Comparison of ENCODE assay signal across 11 mouse cellular contexts in genomic region chr3:57293925-57294324, GRCm38 (mm10). TPM values are rescaled to one million over a fixed set of nuclear protein-coding genes. Genes with fewer than 3 reads are reported as not detected.
DNase-seq lines count a peak whose midpoint lies in the region; ATAC-seq and TF ChIP-seq lines count a peak whose summit lies in the region.
"Had no signal": no experiment of that assay in that cellular context is flagged by ENCODE, and none has a peak within 500 bp of the region (broad histone marks: within the 10 kb centered on the region; RNA-seq: fewer than 3 reads in every experiment).

No protein-coding gene starts in this region.

- TF ChIP-seq CTCF in hindbrain, postnatal 0 days (IDR thresholded peaks at IDR 0.05; ENCODE audit: low read depth), result no peak

- no peaks in the 10 kb centered on the region for H3K4me1 ChIP-seq in hindbrain, postnatal 0 days (ENCODE audit: insufficient read depth, low read length)
- H3K4me1 ChIP-seq in hindbrain, embryonic 16.5 days (ENCODE audit: control insufficient read depth, insufficient read depth, low read depth, low read length), result no peaks in the 10 kb centered on the region
- H3K4me1 ChIP-seq in lung, embryonic 16.5 days (replicated peaks; ENCODE audit: control insufficient read depth, insufficient read depth, low read length), result peaks cover 6% of the 10 kb centered on the region
- H3K4me1 ChIP-seq in heart, embryonic 16.5 days (ENCODE audit: control insufficient read depth, insufficient read depth, low read length), result peaks cover 7% of the 10 kb centered on the region; the same call in 1 of the 2 replicates
- peaks cover 11% of the 10 kb centered on the region; the same call in 1 of the 2 replicates for H3K4me1 ChIP-seq in stomach, embryonic 15.5 days
- peaks cover 6% of the 10 kb centered on the region for H3K4me1 ChIP-seq in forebrain, embryonic 16.5 days (replicated peaks; ENCODE audit: control insufficient read depth, insufficient read depth, low read length)
- H3K4me1 ChIP-seq: liver, embryonic 13.5 days had no signal

- no peaks in the 10 kb centered on the region for H3K27me3 ChIP-seq in hindbrain, postnatal 0 days (ENCODE audit: insufficient read depth, low read length)
- H3K27me3 ChIP-seq in hindbrain, embryonic 16.5 days (replicated peaks; ENCODE audit: control insufficient read depth, insufficient read depth, low read length), result no peaks in the 10 kb centered on the region
- no peaks in the 10 kb centered on the region for H3K27me3 ChIP-seq in lung, embryonic 16.5 days (ENCODE audit: control insufficient read depth, insufficient read depth, low read depth, low read length)
- H3K27me3 ChIP-seq in heart, embryonic 16.5 days (ENCODE audit: control insufficient read depth, insufficient read depth, low read length), result no peaks in the 10 kb centered on the region
- H3K27me3 ChIP-seq in stomach, embryonic 15.5 days (replicated peaks), result no peaks in the 10 kb centered on the region
- no peaks in the 10 kb centered on the region for H3K27me3 ChIP-seq in forebrain, embryonic 16.5 days (replicated peaks; ENCODE audit: control insufficient read depth, insufficient read depth, low read length)
- H3K27me3 ChIP-seq: CH12.LX; liver, embryonic 13.5 days had no signal

- H3K27ac ChIP-seq in hindbrain, postnatal 0 days, result no peak overlapping the region
- H3K27ac ChIP-seq in hindbrain, embryonic 16.5 days (ENCODE audit: low read depth, low read length), result no peak overlapping the region
- peak overlapping the region; percentile 49; the same call in 1 of the 2 replicates for H3K27ac ChIP-seq in lung, embryonic 16.5 days (ENCODE audit: low read length)
- peak overlapping the region; percentile 79 for H3K27ac ChIP-seq in heart, embryonic 16.5 days (ENCODE audit: low read length)
- peak overlapping the region; percentile 77; the same call in 1 of the 2 replicates for H3K27ac ChIP-seq in stomach, embryonic 15.5 days
- no peak overlapping the region for H3K27ac ChIP-seq in forebrain, embryonic 16.5 days (ENCODE audit: low read length)

- 66% methylated on average over 4 of the region's 4 CpGs for WGBS in hindbrain, postnatal 0 days
- WGBS in hindbrain, embryonic 16.5 days, result 75% methylated on average over 4 of the region's 4 CpGs
- 36% methylated on average over 4 of the region's 4 CpGs for WGBS in lung, embryonic 16.5 days
- 40% methylated on average over 4 of the region's 4 CpGs for WGBS in heart, embryonic 16.5 days
- WGBS in stomach, embryonic 15.5 days, result 40% methylated on average over 4 of the region's 4 CpGs
- WGBS in forebrain, embryonic 16.5 days, result 75% methylated on average over 4 of the region's 4 CpGs

- H3K9me3 ChIP-seq in hindbrain, postnatal 0 days (ENCODE audit: low read length), result no peaks in the 10 kb centered on the region
- H3K9me3 ChIP-seq in hindbrain, embryonic 16.5 days (ENCODE audit: control insufficient read depth, low read length), result no peaks in the 10 kb centered on the region
- H3K9me3 ChIP-seq in lung, embryonic 16.5 days (ENCODE audit: control insufficient read depth, low read length), result no peaks in the 10 kb centered on the region
- H3K9me3 ChIP-seq in heart, embryonic 16.5 days (replicated peaks; ENCODE audit: control insufficient read depth, low read length), result no peaks in the 10 kb centered on the region
- no peaks in the 10 kb centered on the region for H3K9me3 ChIP-seq in stomach, embryonic 15.5 days
- no peaks in the 10 kb centered on the region for H3K9me3 ChIP-seq in forebrain, embryonic 16.5 days (ENCODE audit: control insufficient read depth, low read length)
- H3K9me3 ChIP-seq: liver, embryonic 13.5 days had no signal

- DNase-seq in hindbrain, postnatal 0 days (ENCODE audit: low spot score), result no peak
- DNase-seq in lung, postnatal 4 days, result no peak
- no peak for DNase-seq in thymus, postnatal 0 days (ENCODE audit: low spot score)
- DNase-seq: liver, embryonic 13.5 days had no signal

- H3K4me3 ChIP-seq in hindbrain, postnatal 0 days (ENCODE audit: low read length), result no peak overlapping the region
- H3K4me3 ChIP-seq in hindbrain, embryonic 16.5 days (ENCODE audit: low read length), result no peak overlapping the region
- H3K4me3 ChIP-seq in lung, embryonic 16.5 days (ENCODE audit: low read length), result peak overlapping the region; percentile 34
- peak overlapping the region; percentile 44 for H3K4me3 ChIP-seq in heart, embryonic 16.5 days (ENCODE audit: low read length)
- 0 out of 2 replicates have a peak overlapping the region, but pooled peaks have one; percentile 1 for H3K4me3 ChIP-seq in stomach, embryonic 15.5 days (replicated peaks)
- no peak overlapping the region for H3K4me3 ChIP-seq in forebrain, embryonic 16.5 days (replicated peaks; ENCODE audit: low read length)
- H3K4me3 ChIP-seq: liver, embryonic 13.5 days had no signal

- no peak for ATAC-seq in hindbrain, postnatal 0 days
- no peak for ATAC-seq in hindbrain, embryonic 16.5 days
- no peak for ATAC-seq in lung, embryonic 16.5 days (ENCODE audit: low read depth)
- no peak for ATAC-seq in heart, embryonic 16.5 days (replicated peaks; ENCODE audit: extremely low read depth, insufficient read depth, low FRiP score)
- no peak for ATAC-seq in stomach, embryonic 15.5 days (ENCODE audit: insufficient read depth, low FRiP score, low read depth)
- no peak for ATAC-seq in forebrain, embryonic 16.5 days

- H3K36me3 ChIP-seq in hindbrain, postnatal 0 days (ENCODE audit: insufficient read depth, low read length), result no peaks in the 10 kb centered on the region
- no peaks in the 10 kb centered on the region for H3K36me3 ChIP-seq in hindbrain, embryonic 16.5 days (ENCODE audit: control insufficient read depth, insufficient read depth, low read length)
- no peaks in the 10 kb centered on the region for H3K36me3 ChIP-seq in lung, embryonic 16.5 days (ENCODE audit: control insufficient read depth, insufficient read depth, low read length)
- H3K36me3 ChIP-seq in heart, embryonic 16.5 days (ENCODE audit: control insufficient read depth, insufficient read depth), result no peaks in the 10 kb centered on the region
- H3K36me3 ChIP-seq in stomach, embryonic 15.5 days, result no peaks in the 10 kb centered on the region
- no peaks in the 10 kb centered on the region for H3K36me3 ChIP-seq in forebrain, embryonic 16.5 days (ENCODE audit: control insufficient read depth, insufficient read depth)
- H3K36me3 ChIP-seq: liver, embryonic 13.5 days had no signal

- peak overlapping the region; percentile 26; the same call in 1 of the 2 replicates for H3K4me2 ChIP-seq in hindbrain, postnatal 0 days (ENCODE audit: low read depth, low read length)
- H3K4me2 ChIP-seq in hindbrain, embryonic 16.5 days (ENCODE audit: low read length), result no peak overlapping the region
- peak overlapping the region; percentile 12 for H3K4me2 ChIP-seq in lung, embryonic 16.5 days (ENCODE audit: low read depth, low read length)
- H3K4me2 ChIP-seq in heart, embryonic 16.5 days (ENCODE audit: low read depth, low read length), result peak overlapping the region; percentile 50
- no peak overlapping the region for H3K4me2 ChIP-seq in stomach, embryonic 15.5 days
- H3K4me2 ChIP-seq in forebrain, embryonic 16.5 days (ENCODE audit: low read length), result no peak overlapping the region
- H3K4me2 ChIP-seq: liver, embryonic 13.5 days had no signal

- H3K9ac ChIP-seq in hindbrain, postnatal 0 days (replicated peaks; ENCODE audit: low read length), result no peak overlapping the region
- H3K9ac ChIP-seq in hindbrain, embryonic 16.5 days (ENCODE audit: low read depth, low read length), result no peak overlapping the region
- peak overlapping the region; percentile 36 for H3K9ac ChIP-seq in lung, embryonic 16.5 days (ENCODE audit: low read length)
- peak overlapping the region; percentile 58 for H3K9ac ChIP-seq in heart, embryonic 16.5 days (ENCODE audit: low read length)
- no peak overlapping the region for H3K9ac ChIP-seq in stomach, embryonic 15.5 days
- no peak overlapping the region for H3K9ac ChIP-seq in forebrain, embryonic 16.5 days (replicated peaks; ENCODE audit: low read depth, low read length)
- H3K9ac ChIP-seq: liver, embryonic 13.5 days had no signal

RNA-seq across cellular contexts. Expression of gene Tm4sf1, which starts 7.9 kb away (rescaled TPM):
- total RNA-seq in hindbrain, postnatal 0 days (2014; rRNA removed), result 12.1 and 26.2 TPM in 2 replicates
- polyA plus RNA-seq in hindbrain, postnatal 0 days (2015; fragmentation: Nextera tagmentation; extraction: Ambion mirVana), result 41.0 and 43.1 TPM in 2 replicates
- polyA plus RNA-seq in hindbrain, embryonic 16.5 days (2015; fragmentation: Nextera tagmentation; extraction: Ambion mirVana), result 29.2 and 37.6 TPM in 2 replicates
- polyA plus RNA-seq in lung, embryonic 16.5 days (2015; fragmentation: Nextera tagmentation; extraction: Ambion mirVana), result 116 and 145 TPM in 2 replicates
- polyA plus RNA-seq in heart, embryonic 16.5 days (2015; fragmentation: Nextera tagmentation; extraction: Ambion mirVana), result 272 and 299 TPM in 2 replicates
- 56.8 and 63.4 TPM in 2 replicates for polyA plus RNA-seq in stomach, embryonic 15.5 days (2015; fragmentation: Nextera tagmentation; extraction: Ambion mirVana)
- polyA plus RNA-seq in thymus, postnatal 0 days (2015; fragmentation: Nextera tagmentation; extraction: Ambion mirVana), result 35.6 and 41.2 TPM in 2 replicates
- 17.6 and 20.2 TPM in 2 replicates for polyA plus RNA-seq in forebrain, embryonic 16.5 days (2015; fragmentation: Nextera tagmentation; extraction: Ambion mirVana)
- total RNA-seq: CH12.LX; monocyte, adult 5-6 weeks had no signal

Comparison
In these comparisons a context has a peak if more than half of its experiments do, and no peak if none do; other contexts are left out.
1. H3K4me2 ChIP-seq: peak in hindbrain, postnatal 0 days (single experiment), lung, embryonic 16.5 days (single experiment) and heart, embryonic 16.5 days (single experiment); none in hindbrain, embryonic 16.5 days (single experiment), stomach, embryonic 15.5 days (single experiment) and forebrain, embryonic 16.5 days (single experiment).
2. H3K27ac ChIP-seq: peak in lung, embryonic 16.5 days (single experiment), heart, embryonic 16.5 days (single experiment) and stomach, embryonic 15.5 days (single experiment); none in hindbrain, postnatal 0 days (single experiment), hindbrain, embryonic 16.5 days (single experiment) and forebrain, embryonic 16.5 days (single experiment).
3. H3K4me3 ChIP-seq: peak in lung, embryonic 16.5 days (single experiment), heart, embryonic 16.5 days (single experiment) and stomach, embryonic 15.5 days (single experiment); none in hindbrain, postnatal 0 days (single experiment), hindbrain, embryonic 16.5 days (single experiment) and forebrain, embryonic 16.5 days (single experiment).
4. H3K9ac ChIP-seq: peak in lung, embryonic 16.5 days (single experiment) and heart, embryonic 16.5 days (single experiment); none in hindbrain, postnatal 0 days (single experiment), hindbrain, embryonic 16.5 days (single experiment), stomach, embryonic 15.5 days (single experiment) and forebrain, embryonic 16.5 days (single experiment).